Mouse (Mus musculus): ENCODE results near the gene Nrcam.

Nrcam gene

DNA sequence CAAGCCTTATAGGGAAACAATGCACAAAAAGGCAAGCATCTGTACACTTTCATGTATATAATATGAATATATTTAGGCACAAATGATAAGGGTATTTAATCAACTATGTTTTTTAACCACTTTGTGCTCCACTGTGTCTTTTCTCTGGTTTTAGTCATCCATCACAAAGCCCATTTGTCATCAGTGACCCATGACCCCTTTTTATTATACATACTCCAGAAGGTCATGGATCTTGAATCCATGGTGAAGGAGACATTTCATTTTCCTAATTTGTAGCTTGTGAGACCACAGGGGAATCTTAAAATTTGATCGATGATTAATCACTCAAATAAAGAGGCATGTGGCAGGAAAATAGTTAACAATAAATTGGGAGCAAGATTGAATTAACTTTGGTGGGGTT, 29.2 kb downstream of the Nrcam start:
- DNase-seq (ENCODE audit: low read depth, low spot score): no peak

DNA sequence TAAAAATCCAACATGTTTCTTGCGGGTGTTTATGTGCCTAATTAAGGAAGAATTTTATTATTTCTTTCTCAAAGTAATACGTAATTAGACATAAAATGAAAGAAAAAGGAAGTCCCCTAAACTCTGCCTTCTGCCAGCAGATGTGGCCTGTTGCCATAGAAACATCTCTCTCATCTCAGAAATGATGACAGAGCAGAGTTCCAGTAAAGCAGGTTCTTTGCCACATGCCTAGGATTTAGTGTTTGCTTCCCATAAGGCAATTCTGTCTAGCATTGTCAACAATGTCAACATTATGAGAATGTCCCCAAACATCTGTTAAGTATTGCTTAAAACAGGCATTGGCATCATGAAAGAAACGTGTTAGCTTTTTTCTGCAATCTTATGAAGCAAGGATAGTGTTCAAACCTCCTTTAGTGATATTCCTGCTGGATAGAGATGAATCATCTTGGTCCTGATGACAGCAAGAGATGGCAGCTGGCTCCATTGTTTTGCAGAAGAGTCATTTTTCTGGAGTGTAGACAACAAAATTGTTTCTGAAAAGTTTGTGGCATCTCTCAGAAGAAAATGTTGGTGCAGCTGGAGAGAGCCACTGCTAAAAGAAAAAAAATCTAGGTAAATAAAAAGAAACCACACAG, 42.5 kb downstream of the Nrcam start:
- no peak for DNase-seq (ENCODE audit: low read depth, low spot score)

DNA sequence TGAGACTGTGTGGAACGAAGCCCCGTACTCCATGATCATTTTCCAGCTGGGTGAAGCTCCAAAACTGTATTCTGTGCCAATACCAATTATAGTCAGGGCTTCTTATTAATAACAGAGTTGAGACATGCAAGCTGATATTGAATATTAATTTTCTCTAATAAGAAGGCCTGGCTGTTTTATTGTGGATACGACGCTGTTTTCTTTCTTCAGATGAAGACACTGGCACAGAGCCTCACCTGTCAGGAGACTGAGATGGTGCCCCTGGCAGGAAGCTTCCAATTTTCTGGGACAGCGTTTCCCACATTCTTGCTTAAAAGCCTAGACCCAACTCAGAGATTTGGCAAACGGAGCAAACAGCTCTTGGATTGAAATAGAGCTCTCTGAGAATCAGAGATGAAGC, 47.3 kb downstream of the Nrcam start:
- no peak for DNase-seq (ENCODE audit: low read depth, low spot score)

DNA sequence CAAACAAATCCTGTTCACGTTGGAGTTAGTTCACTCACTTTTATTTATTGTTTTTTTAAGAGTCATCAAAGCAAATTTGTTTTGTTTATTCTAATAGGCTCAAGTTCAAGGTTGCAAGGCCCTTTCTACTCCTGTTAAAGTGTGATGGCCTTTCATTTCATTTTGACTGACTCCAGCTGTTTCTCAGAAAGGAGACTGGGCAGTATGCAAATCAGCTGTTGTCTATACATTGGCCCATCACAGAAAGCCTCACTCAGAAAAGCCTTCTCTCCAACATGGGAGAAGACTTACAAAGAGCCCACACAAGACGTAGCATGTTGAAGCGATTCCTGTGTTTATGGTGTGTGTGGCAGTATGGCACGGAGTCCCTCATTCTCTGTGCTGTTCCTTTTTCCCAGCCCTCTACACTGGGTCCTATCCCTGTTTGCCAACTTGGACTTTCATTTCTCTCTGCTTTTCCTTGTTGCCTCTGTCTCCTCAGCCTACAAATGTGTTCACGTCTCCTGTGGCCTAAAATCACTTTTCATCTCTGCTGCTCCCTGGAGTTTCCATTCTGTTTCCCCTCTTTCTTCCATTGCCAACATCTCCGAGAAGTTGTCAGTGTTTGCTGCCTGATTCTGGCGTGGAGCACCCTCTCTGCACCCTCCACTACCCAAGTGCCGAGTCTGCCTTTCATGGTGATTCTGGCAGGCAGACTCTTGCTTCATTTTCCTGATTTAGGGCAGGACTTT, 49.9 kb downstream of the Nrcam start:
- DNase-seq (ENCODE audit: low read depth, low spot score): no peak

DNA sequence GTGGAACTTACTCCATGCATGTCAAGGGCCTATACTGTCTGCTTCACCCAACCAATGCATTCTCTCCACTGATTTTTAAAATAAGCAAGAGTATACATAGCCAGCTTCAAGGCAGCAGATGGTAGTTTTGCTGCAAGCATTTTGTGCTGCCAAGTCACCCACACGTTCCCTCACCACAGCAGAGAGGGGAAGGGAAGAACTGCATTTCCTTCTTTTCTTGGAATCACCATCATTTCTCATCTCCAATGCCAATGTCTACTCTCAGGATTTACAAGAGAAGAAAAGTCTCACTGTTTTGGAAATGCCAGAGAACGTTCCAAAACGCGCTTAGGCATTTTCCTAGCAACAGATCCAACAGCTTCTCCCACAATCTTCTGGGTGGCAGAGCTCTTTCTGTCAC, 52.1 kb downstream of the Nrcam start:
- DNase-seq (ENCODE audit: low read depth, low spot score): no peak

DNA sequence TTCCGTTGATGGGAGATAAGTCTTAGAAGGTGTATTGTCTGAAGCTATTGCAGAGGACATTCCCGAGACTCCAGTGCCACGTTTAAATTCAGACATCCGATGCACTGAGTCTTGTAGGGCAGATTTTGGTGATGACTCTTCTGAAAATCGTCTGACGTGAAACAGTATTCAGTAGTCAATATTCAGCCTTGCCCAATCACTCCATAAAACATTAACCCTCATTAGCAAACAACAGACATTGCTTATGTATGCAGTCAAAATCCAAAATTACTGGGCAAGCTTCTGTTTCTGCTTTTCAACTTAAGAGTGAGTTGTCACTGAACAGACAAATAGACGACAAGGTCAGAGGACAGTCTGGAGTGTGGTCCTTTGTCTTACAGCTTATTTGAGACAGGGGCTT, 57.7 kb downstream of the Nrcam start:
- DNase-seq (ENCODE audit: low read depth, low spot score): no peak

DNA sequence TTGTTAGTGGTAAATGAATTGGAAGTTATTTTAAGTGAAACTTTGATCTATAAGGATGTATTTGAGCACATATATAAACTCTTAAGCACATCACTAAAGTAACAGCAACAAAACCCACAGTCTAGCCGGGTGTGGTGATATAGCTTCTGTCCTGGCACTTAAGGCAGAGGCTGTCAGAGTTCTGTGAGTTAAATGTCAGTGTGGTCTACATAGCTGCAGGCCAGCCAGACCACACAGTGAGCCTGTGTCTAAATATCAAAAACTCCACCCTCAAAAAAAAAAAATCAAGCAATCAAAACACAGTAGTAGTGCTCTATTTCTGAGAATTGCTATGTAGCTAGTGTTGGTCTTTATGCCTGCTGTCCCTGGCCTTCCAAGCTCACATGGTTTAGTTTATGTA, 59.5 kb downstream of the Nrcam start:
- DNase-seq (ENCODE audit: low read depth, low spot score): no peak

DNA sequence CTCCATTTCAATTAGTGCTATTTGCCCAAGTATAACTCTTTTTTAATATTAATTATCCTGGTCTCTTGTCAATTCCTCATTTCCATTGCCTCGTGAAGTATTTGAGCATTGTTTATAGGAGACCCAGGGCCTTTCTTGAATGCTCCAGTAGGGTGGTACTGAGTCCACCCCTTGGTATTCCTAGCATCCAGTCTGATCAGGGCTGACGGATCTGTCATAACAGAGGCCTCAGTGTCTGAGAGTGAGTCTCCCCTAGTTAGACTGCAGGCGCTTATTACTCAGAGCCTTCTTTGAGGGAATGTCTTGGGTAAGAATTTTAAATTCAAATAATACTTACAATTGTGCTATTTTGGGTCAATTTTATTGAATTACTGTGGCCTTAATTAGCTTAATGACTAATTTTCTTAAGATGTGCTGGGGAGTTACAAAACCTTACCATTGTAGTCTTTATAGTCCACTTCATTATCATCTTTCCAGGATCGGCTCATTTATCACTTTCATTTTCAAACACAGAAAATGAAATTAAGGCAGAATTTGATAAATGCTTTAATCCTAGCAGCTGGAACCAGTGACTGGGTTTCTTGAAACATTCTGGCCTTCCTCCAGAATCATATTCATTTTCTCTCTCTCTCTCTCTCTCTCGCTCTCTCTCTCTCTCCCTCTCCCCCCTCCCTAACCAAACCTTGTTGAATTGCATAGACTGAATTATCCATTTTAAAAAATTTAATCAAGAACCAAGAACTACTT, 61.9 kb downstream of the Nrcam start:
- DNase-seq (ENCODE audit: low read depth, low spot score): no peak

DNA sequence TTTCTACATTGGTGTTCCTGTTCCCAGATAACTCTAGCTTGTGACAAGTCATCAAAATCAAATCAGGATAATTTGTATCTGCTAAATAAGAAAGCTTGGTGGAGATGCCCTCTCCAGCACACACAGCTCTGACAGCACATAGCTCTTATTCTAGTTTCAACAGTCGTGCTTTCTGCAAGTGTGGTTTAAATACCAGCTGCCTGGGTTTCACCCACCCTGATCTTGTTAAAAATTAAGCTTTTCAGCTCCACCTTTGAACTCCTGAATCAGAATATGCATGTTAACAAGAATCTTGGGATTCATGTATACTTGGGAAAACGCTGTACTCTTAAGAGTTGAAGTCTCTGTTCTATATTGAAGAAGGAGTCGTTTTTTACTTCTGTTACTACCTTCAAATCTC, 66.2 kb downstream of the Nrcam start:
- DNase-seq (ENCODE audit: low read depth, low spot score): no peak

DNA sequence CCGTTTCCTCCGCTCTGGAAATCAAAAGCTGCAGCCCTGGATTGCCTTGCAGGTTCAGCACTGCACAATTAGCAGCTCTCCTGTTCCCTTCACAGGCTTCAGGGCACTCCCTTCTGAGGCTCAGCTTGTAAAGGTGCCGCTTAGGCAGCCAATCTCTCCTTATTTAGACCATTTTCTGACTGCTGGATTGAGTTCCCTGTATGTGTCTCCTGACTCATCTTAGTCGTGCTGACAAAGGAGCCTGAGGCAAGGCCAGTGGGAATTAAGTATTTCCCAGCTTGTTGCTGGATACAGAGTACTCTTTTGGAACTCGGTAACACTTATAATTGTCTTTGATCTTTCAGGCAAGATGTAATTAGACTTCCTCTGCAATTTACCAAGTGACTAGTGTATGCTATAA, 69.1 kb downstream of the Nrcam start:
- DNase-seq (ENCODE audit: low read depth, low spot score): no peak

DNA sequence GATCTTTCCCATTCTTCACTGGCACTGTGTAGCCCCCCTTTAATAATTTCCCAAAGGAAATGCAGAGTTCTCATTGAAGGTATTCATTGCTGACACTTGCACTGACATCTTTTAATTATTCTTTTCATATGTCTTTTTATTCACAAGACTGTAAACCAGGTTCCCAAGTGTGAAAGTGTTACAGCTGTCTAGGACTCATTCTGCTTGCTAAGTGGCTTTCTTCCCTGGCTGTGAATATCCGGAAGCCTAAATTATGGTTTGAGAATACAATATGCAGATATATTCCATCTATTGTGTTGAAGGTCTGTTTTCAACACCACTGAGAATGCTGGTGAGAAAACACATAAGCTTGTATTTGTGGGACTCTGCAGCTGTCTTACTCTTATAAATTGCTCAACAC, 73.4 kb downstream of the Nrcam start:
- DNase-seq (ENCODE audit: low read depth, low spot score): no peak

DNA sequence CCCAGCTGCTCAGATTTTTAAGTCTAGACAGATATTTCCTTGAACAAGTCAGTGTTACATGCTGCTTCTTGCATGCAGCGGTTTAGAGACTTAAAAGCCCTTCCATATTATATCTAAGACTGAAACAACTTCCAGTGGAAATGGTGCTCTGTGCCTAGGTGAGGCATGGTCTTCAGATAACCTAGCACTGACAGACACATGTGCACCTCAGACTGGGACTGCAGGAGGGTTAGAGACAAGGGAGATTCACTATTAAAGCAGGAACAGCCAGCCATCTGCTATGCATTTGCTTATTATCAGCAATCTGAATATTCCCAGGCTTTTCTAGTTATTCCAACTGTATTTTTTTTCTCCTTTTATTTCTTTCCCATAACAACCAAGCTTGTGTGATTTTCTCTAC, 74.6 kb downstream of the Nrcam start:
- DNase-seq (ENCODE audit: low read depth, low spot score): no peak

DNA sequence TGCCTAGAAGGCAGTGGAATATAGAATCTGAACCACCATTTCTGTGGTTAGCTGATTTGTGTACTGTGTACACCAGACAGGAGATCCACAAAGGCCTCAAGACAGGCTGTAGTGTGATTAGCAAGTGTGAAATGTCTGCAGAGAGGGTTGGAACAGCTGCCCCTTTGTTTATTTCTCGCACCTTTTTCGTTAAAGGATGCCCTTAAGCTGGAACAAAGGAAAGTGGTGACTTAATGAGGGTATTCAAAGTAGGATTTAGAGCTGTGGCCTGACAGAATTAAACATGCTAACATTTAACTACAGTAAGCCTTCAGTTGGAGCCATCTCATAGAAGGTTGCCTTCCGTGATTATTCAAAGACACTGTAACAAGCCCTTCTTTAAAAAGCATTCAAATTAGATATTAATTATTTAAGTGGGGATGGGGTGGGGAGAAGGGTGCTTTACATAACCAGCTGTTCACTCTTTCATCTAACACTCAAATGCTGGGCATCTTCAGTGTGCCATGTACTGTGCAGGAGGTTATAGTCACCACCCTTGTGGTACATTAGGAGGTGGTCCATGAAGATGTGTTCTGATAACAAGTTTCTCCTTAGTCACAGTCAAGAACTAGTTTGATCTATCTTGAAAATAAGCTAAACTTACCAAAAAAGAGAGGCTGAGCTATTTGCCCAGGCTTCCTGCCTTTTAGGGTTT, 75.2 kb downstream of the Nrcam start:
- DNase-seq (ENCODE audit: low read depth, low spot score): no peak

DNA sequence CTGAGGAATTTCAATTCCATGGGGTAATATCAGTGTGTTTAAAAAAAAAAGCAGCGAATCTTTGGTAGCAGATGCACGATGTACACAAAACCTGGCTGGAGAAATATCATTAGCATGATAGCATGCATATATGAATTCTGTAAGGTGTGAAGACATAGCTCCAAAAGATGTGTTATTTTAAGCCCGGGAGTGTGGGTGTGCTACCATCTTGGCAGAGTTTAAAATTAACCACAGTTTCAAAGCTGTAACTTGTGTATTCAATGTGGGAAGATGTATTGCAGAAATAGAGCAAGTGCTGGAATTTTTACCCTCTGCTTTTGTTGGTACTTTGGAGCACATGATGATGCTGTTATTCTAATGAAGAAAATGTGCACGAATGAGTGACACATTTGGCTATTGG, 81.1 kb downstream of the Nrcam start:
- DNase-seq (ENCODE audit: low read depth, low spot score): no peak

DNA sequence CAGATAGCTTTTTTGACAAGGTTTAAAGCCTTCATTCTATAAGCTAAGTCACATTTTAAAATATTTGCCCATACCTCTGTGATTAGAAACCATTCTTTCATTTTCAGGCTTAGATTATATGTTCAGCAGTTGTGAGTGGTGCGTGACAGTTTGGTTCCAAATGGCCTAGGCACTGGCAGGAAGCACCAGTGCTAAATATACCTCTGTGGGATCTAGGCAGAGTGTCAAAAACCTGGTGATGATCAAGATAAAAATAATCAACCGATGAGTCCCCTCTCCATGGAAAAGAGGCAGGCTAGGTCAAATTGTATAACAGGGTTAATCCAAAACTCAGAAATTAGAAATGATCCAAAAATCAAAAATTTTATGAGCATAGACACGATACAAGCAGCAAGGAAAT, 82.3 kb downstream of the Nrcam start:
- DNase-seq (ENCODE audit: low read depth, low spot score): no peak

DNA sequence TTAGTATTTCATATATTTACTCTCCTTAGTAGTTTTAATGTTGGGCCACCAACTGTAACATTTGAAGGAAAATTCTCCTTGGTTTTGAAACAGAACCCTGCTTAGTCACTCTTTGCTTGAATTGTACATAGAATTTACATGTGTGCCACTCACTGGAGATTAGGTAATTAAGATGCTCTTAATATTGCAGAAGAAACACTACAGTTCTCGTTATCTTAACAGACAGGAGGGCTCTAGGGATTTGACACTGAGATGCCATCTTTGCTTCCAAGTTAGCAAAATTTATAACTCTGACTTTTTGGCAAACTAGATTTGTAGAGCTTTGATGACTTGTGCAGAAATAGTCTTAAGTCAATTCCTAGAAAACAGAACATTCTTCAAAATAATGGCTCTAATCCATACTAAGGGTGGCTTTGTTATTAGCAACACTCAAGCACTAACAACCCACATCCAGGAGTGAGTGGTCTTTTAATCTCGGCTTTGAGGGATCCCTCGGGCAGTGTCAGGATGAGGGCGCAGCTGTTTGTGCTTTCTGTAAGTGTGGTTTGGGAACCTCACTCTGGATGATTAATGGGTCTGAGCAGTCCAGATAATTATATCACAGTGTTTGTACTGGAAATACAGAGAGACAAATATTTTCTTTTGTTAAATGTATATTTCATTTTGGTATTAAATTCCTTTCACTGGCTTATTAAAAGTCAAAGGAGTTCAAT, 93.6 kb downstream of the Nrcam start:
- no peak for DNase-seq (ENCODE audit: low read depth, low spot score)

DNA sequence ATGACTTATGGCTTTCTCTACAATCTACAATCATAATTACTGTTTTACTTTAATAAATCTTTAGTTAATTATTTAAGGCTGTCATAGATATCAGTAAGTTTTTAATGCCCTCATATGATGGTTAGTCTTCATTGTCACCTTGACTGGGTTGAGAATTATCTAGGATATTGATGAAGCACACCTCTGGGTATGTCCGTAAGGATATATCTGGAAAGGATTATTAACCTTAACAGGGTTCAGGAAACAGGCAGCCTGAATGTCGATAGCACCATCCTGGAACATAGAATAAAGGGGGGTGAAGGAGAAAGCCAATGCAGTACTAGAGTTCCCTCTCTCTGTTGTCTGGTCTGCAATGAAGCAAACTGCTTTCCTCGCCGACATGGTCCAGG, 94.2 kb downstream of the Nrcam start:
- DNase-seq (ENCODE audit: low read depth, low spot score): no peak

DNA sequence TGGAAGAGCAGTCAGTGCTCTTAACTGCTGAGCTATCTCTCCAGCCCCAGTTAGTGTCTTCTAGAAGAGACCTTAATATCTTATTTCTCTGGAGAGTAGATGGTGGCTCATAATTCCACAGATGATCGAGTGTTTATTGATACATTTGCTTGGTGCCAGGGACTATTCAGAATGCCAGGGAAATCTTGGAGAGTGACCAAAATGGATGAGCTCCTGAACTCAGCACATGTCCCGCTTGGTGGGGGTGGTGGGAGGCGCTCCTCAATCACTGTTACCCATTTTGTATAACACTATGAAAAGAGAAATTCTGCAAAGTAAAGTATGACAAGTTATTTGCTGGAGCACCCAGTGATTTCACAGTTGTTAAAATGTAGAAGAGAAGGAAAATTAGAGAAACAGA, 95.3 kb downstream of the Nrcam start:
- DNase-seq (ENCODE audit: low read depth, low spot score): no peak

DNA sequence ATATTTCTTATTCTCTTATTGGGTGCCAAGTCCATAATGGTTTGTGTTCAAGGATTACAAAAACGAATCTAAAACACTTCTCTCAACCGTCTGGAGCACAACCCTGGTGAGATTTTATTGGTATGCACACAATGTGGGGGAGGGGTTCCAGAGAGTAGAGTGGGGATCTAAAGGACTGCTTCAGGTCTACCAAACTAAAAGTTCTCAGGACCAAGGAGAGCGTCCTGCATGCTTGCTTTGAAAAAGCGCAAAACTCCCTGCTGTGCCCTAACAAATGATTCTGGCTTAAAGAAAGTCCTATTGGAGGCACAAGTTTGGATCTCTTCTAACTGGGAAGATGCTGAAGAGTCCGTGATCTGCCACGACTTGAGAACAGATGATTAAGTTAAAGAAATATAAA, 96.4 kb downstream of the Nrcam start:
- DNase-seq (ENCODE audit: low read depth, low spot score): no peak

DNA sequence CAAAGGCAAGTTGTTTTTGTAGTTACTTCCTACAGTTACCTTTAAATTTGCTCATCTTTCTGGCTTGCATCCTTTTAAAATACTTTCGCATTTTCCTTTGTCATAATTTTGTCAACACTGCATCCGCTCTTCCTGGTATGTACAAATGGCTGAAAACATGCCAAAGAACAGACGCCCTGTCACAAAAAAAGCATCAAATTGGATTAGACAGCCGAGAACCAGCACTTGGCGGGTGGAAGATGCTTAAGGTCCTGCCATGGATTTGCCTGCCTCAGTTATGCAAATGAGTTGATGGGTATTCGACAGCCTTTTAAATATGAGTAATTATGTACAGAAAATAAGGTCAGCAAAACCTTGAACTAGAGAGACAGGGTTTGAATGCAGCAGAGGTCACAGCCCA, 101.7 kb downstream of the Nrcam start:
- no peak for DNase-seq (ENCODE audit: low read depth, low spot score)

DNA sequence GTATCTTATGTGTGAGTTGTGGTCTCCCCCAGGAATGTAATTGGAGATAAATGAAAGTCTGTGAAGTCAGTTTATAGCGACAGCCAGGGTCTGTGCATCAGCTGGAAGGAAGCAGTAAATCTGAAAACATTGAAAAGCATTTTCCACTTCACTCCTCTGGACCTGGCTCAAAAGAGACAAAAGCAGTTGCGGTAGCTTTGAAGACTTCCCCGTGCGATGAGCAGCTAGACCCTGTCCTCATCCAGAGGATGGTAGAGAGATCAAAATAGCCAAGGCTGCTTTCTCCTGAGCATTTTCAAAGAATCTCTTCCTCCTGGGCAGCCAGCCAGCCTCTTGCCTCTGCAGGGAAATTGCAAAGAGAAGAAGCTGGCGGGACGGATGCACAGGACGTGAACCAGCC, 102.3 kb downstream of the Nrcam start:
- no peak for DNase-seq (ENCODE audit: low read depth, low spot score)

DNA sequence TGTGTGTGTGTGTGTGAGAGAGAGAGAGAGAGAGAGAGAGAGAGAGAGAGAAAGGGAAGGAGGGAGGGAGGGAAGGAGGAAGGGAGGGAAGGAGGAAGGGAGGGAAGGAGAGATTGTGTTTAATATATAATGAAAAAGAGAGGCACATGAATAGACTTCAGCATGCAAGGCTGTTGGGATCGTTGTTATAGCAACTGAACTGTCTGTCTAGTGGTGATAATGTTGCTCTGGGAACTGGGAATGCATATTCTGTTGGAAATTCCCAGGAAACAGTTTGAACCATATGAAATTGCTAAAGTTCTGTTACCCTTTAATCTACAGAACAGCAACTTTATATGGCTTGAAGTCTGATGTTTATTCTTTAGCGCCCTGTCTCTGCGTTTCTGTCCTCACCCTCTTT, 104.0 kb downstream of the Nrcam start:
- no peak for DNase-seq (ENCODE audit: low read depth, low spot score)

Measured in CD4-positive helper T cell, adult 2 months (primary cell).